Mouse (Mus musculus): ENCODE results near the gene F830045P16Rik. TPM values are rescaled to one million over a fixed set of nuclear protein-coding genes. Genes with fewer than 3 reads are reported as not detected.

The F830045P16Rik gene
- polyA plus RNA-seq, 1 experiment from 2014 or later = not detected

DNA sequence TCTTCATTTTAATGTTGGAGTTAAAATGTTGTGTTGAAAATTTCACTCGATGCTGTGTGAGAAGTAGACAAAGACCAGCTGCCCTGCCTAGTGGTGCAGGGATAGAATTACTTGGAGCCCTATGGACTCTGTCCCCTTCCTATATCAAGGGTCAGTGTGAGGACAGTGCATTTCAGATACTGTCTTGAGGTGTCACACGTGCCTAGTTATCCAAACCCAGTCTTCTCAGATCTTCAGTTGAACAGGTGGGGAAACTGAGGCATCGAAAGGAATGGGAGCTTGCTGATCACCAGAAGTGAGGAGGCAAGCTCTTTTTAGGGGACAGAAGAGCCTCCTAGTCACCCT lies 22.4 kb upstream of the F830045P16Rik start:
- Histone ChIP-seq H3K4me2 (ENCODE audit: low read length) (no peak overlapping the region), H3K4me3 (ENCODE audit: control insufficient read depth in 1 of 2, insufficient read depth in 1 of 2, low read depth in 1 of 2, low read length in 2 of 2) (no peak overlapping the region), H3K36me3 (ENCODE audit: control insufficient read depth, insufficient read depth, low read length) (no peaks in the 10 kb centered on the region), H3K9ac (ENCODE audit: low read length) (no peak overlapping the region), H3K27ac (replicated peaks in 1 of 2; ENCODE audit: control insufficient read depth in 1 of 2, insufficient read depth in 1 of 2, low read depth in 2 of 2, low read length in 2 of 2) (no peak overlapping the region), H3K27me3 (ENCODE audit: control insufficient read depth, insufficient read depth, low read length) (no peaks in the 10 kb centered on the region), H3K9me3 (ENCODE audit: control insufficient read depth, low read length) (no peaks in the 10 kb centered on the region), H3K4me1 (ENCODE audit: control insufficient read depth in 2 of 2, insufficient read depth in 2 of 2, low read length in 2 of 2) (peaks cover 7 to 11% of the 10 kb centered on the region in 2 experiments)
- no peak for ATAC-seq (ENCODE audit: insufficient number of reproducible peaks, insufficient read depth, low FRiP score, low read depth)
- WGBS = 40% methylated on average over 3 of the region's 3 CpGs

DNA sequence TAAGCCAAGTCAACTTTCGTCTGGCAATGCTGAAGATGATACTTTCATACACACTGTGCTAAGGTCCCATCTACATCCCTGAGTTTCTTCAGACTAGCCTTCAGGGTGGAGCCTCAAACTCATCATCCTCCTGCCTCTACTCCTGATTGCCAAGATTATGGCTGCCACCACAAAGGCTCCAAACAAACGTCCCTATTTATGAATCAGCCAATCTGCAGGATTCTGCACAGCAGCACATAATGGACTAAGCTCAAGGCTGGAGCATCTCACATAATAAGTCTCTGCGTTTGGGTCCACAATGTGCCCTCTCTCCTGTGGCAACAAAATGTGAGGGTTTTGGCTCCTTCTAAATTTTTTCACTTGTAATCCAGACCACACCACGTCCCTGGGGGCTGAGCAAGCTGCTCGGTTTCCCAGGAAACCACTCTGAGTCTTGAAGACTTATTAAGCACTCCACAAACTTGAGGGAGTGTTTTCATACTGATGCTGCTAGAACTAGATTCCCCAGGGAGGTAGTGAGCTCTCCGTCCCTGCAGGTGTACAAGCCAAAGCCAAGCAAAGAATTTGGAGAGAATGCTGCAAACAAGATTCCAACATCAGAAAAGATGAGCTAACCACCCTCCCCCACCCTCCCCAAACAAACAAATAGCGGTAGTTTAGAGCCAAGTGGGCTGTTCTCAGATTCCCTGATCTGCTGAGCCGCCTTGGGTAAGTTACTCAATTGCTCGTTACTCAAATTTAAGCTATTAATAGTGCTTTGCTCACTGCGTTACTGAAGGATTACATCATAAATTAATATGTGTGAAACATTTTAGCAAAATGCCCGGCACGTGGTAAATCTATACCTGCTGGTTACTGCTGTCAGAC lies 21.8 kb upstream of the F830045P16Rik start:
- H3K9ac ChIP-seq (ENCODE audit: low read length) = no peak overlapping the region
- no peak overlapping the region for H3K4me2 ChIP-seq (ENCODE audit: low read length)
- no peak overlapping the region for H3K27ac ChIP-seq (replicated peaks in 1 of 2; ENCODE audit: control insufficient read depth in 1 of 2, insufficient read depth in 1 of 2, low read depth in 2 of 2, low read length in 2 of 2)
- WGBS = 45% methylated on average over 12 of the region's 12 CpGs
- no peaks in the 10 kb centered on the region for H3K36me3 ChIP-seq (ENCODE audit: control insufficient read depth, insufficient read depth, low read length)
- H3K4me1 ChIP-seq (ENCODE audit: control insufficient read depth in 2 of 2, insufficient read depth in 2 of 2, low read length in 2 of 2) = peaks cover 7 to 11% of the 10 kb centered on the region in 2 experiments
- ATAC-seq (ENCODE audit: insufficient number of reproducible peaks, insufficient read depth, low FRiP score, low read depth) = no peak
- no peaks in the 10 kb centered on the region for H3K9me3 ChIP-seq (ENCODE audit: control insufficient read depth, low read length)
- no peak overlapping the region for H3K4me3 ChIP-seq (ENCODE audit: control insufficient read depth in 1 of 2, insufficient read depth in 1 of 2, low read depth in 1 of 2, low read length in 2 of 2)
- H3K27me3 ChIP-seq (ENCODE audit: control insufficient read depth, insufficient read depth, low read length) = no peaks in the 10 kb centered on the region

DNA sequence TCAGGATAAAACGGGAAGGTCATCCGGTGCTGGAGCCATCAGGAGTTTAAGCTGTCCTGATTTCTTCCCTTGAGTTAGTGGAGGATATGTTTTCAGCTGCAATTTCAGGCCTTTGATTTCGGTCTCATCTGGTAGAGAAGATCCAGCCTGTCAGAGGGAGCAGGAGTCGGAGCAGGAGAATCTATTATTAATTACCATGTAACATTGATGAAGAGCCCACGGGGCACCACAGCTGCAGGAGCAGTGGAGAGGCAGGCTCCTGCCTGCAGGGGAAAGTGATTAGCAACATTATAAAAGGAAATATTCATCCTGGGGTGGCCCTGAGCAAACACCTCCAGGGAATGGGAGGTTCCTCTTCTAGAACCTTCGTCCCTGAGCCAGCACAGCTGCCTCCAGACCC lies 19.7 kb upstream of the F830045P16Rik start:
- Histone ChIP-seq H3K4me3 (ENCODE audit: control insufficient read depth in 1 of 2, insufficient read depth in 1 of 2, low read depth in 1 of 2, low read length in 2 of 2) (no peak overlapping the region), H3K9ac (ENCODE audit: low read length) (no peak overlapping the region), H3K27me3 (ENCODE audit: control insufficient read depth, insufficient read depth, low read length) (no peaks in the 10 kb centered on the region), H3K4me2 (ENCODE audit: low read length) (no peak overlapping the region), H3K36me3 (ENCODE audit: control insufficient read depth, insufficient read depth, low read length) (no peaks in the 10 kb centered on the region), H3K9me3 (ENCODE audit: control insufficient read depth, low read length) (no peaks in the 10 kb centered on the region), H3K27ac (replicated peaks in 1 of 2; ENCODE audit: control insufficient read depth in 1 of 2, insufficient read depth in 1 of 2, low read depth in 2 of 2, low read length in 2 of 2) (no peak overlapping the region), H3K4me1 (ENCODE audit: control insufficient read depth in 2 of 2, insufficient read depth in 2 of 2, low read length in 2 of 2) (peaks cover 7 to 11% of the 10 kb centered on the region in 2 experiments)
- no peak for ATAC-seq (ENCODE audit: insufficient number of reproducible peaks, insufficient read depth, low FRiP score, low read depth)
- 72% methylated on average over 6 of the region's 6 CpGs for WGBS

DNA sequence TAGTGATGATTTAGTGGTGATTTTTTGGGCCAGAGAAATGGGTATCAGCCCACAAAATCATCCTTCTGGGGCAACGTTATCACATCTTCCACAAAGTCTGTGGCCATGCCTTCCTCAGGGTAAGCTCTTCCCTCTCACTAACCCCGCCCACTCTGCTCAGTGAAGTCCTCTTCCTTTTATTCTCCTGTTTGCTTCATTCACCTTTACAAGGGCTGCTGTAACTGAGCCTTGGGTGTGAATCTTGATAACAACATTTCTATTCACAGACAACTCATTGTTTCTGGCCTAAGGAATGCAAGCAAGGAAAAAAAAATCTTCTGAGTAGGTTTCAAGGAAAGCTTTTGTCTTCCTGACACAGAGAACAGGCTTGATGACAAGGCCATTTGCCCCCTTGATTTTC lies 14.4 kb upstream of the F830045P16Rik start:
- Histone ChIP-seq H3K4me2 (ENCODE audit: low read length) (no peak overlapping the region), H3K27ac (replicated peaks in 1 of 2; ENCODE audit: control insufficient read depth in 1 of 2, insufficient read depth in 1 of 2, low read depth in 2 of 2, low read length in 2 of 2) (no peak overlapping the region), H3K9me3 (ENCODE audit: control insufficient read depth, low read length) (no peaks in the 10 kb centered on the region), H3K27me3 (ENCODE audit: control insufficient read depth, insufficient read depth, low read length) (no peaks in the 10 kb centered on the region), H3K36me3 (ENCODE audit: control insufficient read depth, insufficient read depth, low read length) (no peaks in the 10 kb centered on the region), H3K9ac (ENCODE audit: low read length) (no peak overlapping the region), H3K4me1 (ENCODE audit: control insufficient read depth in 2 of 2, insufficient read depth in 2 of 2, low read length in 2 of 2) (no peaks in the 10 kb centered on the region), H3K4me3 (ENCODE audit: control insufficient read depth in 1 of 2, insufficient read depth in 1 of 2, low read depth in 1 of 2, low read length in 2 of 2) (no peak overlapping the region)
- 65% methylated on average over 2 of the region's 2 CpGs for WGBS
- no peak for ATAC-seq (ENCODE audit: insufficient number of reproducible peaks, insufficient read depth, low FRiP score, low read depth)

DNA sequence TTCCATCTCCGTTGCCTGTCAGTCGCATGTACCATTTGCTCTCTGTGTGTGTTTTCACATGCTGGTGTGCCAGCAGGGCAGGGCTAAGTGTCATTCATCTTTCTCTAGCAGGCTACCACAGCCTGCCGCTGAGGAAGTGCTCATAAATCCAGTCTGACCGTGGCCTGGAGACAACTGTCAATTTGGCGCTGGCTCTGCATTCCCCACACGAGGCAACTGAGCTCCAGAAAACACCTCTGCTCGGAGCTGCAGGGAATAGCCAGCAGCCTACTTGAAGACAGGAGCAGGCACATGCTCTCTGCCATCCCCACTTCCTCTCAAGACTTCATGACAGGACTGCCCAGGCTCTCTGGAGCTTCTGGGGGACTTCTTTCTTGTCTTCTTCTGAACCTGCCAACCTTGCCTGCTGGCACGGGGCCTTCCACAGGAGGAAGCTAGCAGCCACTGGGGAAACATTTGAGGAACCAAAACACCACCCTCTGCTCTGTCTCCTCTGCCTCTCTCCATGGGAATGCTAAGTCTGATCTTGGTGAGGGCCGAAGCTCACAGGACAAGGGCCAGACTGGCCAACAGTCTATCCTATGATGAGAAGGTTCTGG lies 13.2 kb upstream of the F830045P16Rik start:
- Histone ChIP-seq H3K27me3 (ENCODE audit: control insufficient read depth, insufficient read depth, low read length) (no peaks in the 10 kb centered on the region), H3K4me2 (ENCODE audit: low read length) (no peak overlapping the region), H3K4me3 (ENCODE audit: control insufficient read depth in 1 of 2, insufficient read depth in 1 of 2, low read depth in 1 of 2, low read length in 2 of 2) (no peak overlapping the region), H3K9me3 (ENCODE audit: control insufficient read depth, low read length) (no peaks in the 10 kb centered on the region), H3K9ac (ENCODE audit: low read length) (no peak overlapping the region), H3K27ac (replicated peaks in 1 of 2; ENCODE audit: control insufficient read depth in 1 of 2, insufficient read depth in 1 of 2, low read depth in 2 of 2, low read length in 2 of 2) (no peak overlapping the region), H3K36me3 (ENCODE audit: control insufficient read depth, insufficient read depth, low read length) (no peaks in the 10 kb centered on the region), H3K4me1 (ENCODE audit: control insufficient read depth in 2 of 2, insufficient read depth in 2 of 2, low read length in 2 of 2) (peaks cover 0 to 5% of the 10 kb centered on the region in 2 experiments; a peak in 2 of 4 replicates)
- no peak for ATAC-seq (ENCODE audit: insufficient number of reproducible peaks, insufficient read depth, low FRiP score, low read depth)
- WGBS = 55% methylated on average over 9 of the region's 9 CpGs

DNA sequence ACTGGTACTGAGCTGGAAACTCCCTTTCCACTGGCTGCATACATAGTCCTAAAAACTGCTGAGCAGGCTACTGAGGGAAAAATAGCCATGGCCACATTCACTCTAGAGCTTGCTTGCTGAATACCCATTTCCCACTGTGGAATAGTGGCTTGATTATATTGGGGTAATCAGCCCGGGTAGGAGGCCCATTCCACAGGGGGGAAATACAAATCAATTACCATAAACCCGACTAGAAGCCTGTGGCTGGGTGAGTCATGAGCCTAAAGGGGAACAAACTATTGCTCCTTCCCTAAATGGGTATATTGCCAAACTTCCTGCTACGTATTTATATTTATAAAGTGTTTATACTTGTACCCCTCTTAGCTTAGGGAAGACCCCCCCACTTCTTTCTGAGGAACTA lies 10.4 kb upstream of the F830045P16Rik start:
- H3K9ac ChIP-seq (ENCODE audit: low read length) = no peak overlapping the region
- H3K36me3 ChIP-seq (ENCODE audit: control insufficient read depth, insufficient read depth, low read length) = no peaks in the 10 kb centered on the region
- 77% methylated on average over 3 of the region's 3 CpGs for WGBS
- no peak overlapping the region for H3K4me3 ChIP-seq (ENCODE audit: control insufficient read depth in 1 of 2, insufficient read depth in 1 of 2, low read depth in 1 of 2, low read length in 2 of 2)
- no peak for ATAC-seq (ENCODE audit: insufficient number of reproducible peaks, insufficient read depth, low FRiP score, low read depth)
- H3K9me3 ChIP-seq (ENCODE audit: control insufficient read depth, low read length) = no peaks in the 10 kb centered on the region
- no peak overlapping the region for H3K27ac ChIP-seq (replicated peaks in 1 of 2; ENCODE audit: control insufficient read depth in 1 of 2, insufficient read depth in 1 of 2, low read depth in 2 of 2, low read length in 2 of 2)
- no peak overlapping the region for H3K4me2 ChIP-seq (ENCODE audit: low read length)
- H3K27me3 ChIP-seq (ENCODE audit: control insufficient read depth, insufficient read depth, low read length) = no peaks in the 10 kb centered on the region
- H3K4me1 ChIP-seq (ENCODE audit: control insufficient read depth in 2 of 2, insufficient read depth in 2 of 2, low read length in 2 of 2) = peaks cover 3 to 10% of the 10 kb centered on the region in 2 experiments; a peak in 3 of 4 replicates

DNA sequence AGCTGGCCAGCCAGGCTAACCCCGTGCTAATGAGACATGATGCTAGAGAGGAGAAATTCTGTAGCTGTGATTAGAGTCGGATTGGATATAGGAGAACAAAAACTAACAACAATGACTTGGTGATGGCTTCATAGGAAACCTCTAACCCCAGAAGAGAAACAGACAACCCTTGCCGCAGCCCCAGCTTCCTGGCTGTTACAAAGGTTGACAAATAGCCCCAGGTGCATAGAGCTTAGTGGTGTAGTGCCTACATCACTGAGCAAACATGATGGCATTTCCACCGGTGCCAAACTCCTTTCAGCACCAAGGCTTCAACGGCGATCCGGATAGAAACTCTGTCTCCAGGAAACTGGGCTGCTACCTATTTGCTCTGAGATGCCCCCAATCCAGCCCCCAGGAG lies 9.2 kb upstream of the F830045P16Rik start:
- no peak for ATAC-seq (ENCODE audit: insufficient number of reproducible peaks, insufficient read depth, low FRiP score, low read depth)
- Histone ChIP-seq H3K27ac (replicated peaks in 1 of 2; ENCODE audit: control insufficient read depth in 1 of 2, insufficient read depth in 1 of 2, low read depth in 2 of 2, low read length in 2 of 2) (no peak overlapping the region), H3K4me2 (ENCODE audit: low read length) (no peak overlapping the region), H3K4me1 (ENCODE audit: control insufficient read depth in 2 of 2, insufficient read depth in 2 of 2, low read length in 2 of 2) (peaks cover 3 to 10% of the 10 kb centered on the region in 2 experiments; a peak in 3 of 4 replicates), H3K27me3 (ENCODE audit: control insufficient read depth, insufficient read depth, low read length) (no peaks in the 10 kb centered on the region), H3K9me3 (ENCODE audit: control insufficient read depth, low read length) (no peaks in the 10 kb centered on the region), H3K36me3 (ENCODE audit: control insufficient read depth, insufficient read depth, low read length) (no peaks in the 10 kb centered on the region), H3K4me3 (ENCODE audit: control insufficient read depth in 1 of 2, insufficient read depth in 1 of 2, low read depth in 1 of 2, low read length in 2 of 2) (no peak overlapping the region), H3K9ac (ENCODE audit: low read length) (no peak overlapping the region)
- 61% methylated on average over 7 of the region's 7 CpGs for WGBS
